Mouse (Mus musculus) gastrocnemius, adult 2 months (tissue): ENCODE measurements around the gene Farp1. TPM values are rescaled to one million over a fixed set of nuclear protein-coding genes. Genes with fewer than 3 reads are reported as not detected.

Source experiments
- DNase-seq: peaks from one replicate; pipeline ENCODE4 v3.0.0; 2022
- H3K27ac ChIP-seq: fragments of 200-600 bp; 2 replicates; pipeline ENCODE4 v1.8.1; 2022; ENCODE audit warnings: mild to moderate bottlenecking
- H3K4me3 ChIP-seq: fragments of 200-600 bp; 2 replicates; pipeline ENCODE4 v1.8.1; 2022; ENCODE audit warnings: mild to moderate bottlenecking, moderate library complexity
- CTCF ChIP-seq: fragments of 200-600 bp; IDR thresholded peaks from 2 replicates; pipeline ENCODE4 v1.8.1; 2022; ENCODE audit warnings: antibody characterized with exemption, mild to moderate bottlenecking, moderate library complexity
- intact Hi-C: fragments of 180-260 bp; cut with DNase I; formaldehyde crosslinking; loops from one replicate; pipeline ENCODE4 v1.15.1; 2025
- total RNA-seq, 2 experiments: library from RNA; stranded (reverse); gene quantifications; 2 replicates each; pipeline ENCODE4 v1.2.3; 2021

Farp1 gene
- total RNA-seq, 2 experiments from 2014 or later, result 5.7 to 6.2 TPM

DNA sequence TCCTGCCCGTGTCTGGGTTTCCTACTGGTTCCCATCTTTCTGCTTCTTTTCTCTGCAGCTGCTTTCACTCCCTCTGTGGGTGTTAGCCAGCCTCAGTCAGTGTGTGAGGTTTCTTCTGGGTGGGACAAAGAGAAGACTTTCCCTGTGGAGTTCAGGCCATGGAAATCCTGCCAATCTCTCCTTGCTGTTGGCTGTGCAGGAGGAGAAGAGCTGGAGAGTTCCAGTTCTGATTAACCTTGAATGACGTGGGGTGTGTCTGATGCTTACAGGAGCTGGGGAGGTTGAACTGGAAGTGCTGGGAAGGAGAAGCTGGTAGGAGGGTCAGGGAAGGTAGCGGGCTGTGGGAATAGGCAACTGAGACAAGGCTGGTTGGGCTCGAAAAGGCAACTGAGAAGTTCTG is 26.7 kb downstream of the Farp1 start:
- intact Hi-C loops, result no loop called here
- TF ChIP-seq CTCF, result no peak
- peak overlapping the region; percentile 32; the same call in 1 of the 2 replicates for H3K27ac ChIP-seq

DNA sequence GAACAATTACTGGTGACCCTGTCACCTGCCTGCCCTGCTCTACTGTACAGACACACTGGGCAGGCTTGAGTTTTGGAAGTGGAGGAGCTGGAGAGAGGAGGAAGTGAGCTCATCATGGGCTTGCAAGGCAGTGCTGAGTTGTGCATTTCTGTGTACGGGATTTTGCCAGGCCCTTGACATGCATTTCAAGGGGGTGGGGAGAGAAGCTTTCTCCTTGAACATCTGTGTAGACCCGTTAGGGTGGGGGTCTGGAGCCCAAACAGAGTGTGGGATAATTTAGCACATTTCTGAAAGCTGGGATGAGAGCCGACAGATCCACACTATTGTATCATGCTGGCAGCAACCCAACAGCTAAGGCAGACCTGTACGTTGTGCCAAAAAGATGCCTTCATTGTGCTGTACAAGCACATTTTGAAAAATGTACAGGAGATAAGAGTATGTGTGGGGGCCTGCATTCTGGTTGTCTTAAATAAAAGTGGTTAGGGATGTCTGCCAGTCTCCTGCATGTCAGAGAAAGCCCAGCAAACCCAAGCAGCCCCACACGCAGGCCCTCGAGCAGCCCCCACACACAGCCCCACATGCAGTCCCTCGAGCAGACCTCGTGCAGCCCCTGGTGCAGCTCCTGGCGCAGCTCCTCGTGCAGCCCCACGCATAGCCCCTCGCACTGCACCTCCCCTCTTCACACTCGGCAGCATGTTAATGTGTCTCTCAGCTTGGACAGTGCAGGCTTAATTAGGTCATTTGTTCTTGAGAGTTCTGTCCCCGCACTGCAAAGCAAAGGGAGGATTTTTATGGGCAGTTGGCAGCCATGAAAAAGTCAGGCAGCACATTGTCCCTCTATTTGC is 27.5 kb downstream of the Farp1 start:
- Histone ChIP-seq H3K4me3 (peak overlapping the region; percentile 18), H3K27ac (peak overlapping the region; percentile 32; the same call in 1 of the 2 replicates)
- no peak for TF ChIP-seq CTCF
- intact Hi-C loops, result no loop called here
- no peak for DNase-seq

More for the DNA sequence above, 26.7 kb downstream of the Farp1 start:
- peak; percentile 57 for DNase-seq
- peak overlapping the region; percentile 18 for H3K4me3 ChIP-seq

DNA sequence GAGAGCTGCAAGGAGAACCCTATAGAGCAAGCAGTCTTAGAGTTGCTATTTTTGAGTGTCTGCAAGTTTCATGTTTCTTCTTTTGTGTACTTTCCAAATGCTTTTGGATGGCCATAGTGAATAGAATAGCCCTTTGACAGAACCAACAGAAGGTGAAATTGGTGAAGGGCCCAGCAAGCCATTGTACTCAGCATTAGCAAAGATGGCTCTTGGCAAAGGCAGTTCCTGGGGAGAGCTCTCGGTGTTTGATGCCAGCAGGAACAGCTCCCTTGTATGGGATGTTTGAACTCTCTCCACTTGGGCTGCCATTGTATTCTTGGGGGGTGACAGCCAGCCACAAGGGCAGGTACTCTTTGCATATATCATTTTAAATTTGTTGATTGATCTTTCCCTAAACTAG is 29.7 kb downstream of the Farp1 start:
- intact Hi-C loops, result no loop called here
- no peak for TF ChIP-seq CTCF
- Histone ChIP-seq H3K4me3 (no peak overlapping the region), H3K27ac (no peak overlapping the region)
- DNase-seq, result no peak

DNA sequence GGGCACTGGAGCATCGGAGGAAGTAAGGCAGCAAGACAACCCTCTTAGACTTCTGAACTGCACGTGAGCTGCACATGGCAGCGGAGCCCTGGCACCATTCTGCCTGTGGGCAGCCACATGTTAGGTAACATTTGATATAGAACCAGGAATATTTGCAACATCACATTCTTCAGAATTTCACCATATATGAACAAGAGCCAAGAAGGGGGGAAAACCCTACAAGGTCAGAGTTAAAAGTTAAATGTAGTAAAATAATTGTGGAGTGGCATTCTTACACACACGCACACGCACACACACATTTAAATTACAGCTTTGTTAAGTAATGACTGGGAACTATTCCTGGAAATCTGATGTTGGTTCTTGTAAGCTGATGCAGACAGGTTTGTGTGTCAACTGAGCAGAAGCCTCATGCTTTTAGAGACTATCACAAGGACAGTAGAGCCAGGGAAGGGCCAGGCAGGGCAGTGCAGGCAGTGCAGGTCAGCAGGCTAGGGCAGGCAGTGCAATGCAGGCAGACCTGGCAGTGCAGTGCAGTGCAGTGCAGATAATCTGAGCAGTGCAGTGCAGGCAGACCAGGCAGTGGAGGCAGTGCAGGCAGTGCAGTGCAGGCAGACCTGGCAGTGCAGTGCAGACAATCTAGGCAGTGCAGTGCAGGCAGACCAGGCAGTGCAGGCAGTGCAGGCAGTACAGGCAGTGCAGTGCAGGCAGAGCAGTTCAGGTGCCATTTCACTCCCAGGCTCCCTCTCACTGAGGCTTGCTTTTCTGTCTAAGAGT is 38.3 kb downstream of the Farp1 start:
- Histone ChIP-seq H3K27ac (no peak overlapping the region), H3K4me3 (no peak overlapping the region)
- no peak for TF ChIP-seq CTCF
- intact Hi-C loops, result no loop called here
- no peak for DNase-seq

DNA sequence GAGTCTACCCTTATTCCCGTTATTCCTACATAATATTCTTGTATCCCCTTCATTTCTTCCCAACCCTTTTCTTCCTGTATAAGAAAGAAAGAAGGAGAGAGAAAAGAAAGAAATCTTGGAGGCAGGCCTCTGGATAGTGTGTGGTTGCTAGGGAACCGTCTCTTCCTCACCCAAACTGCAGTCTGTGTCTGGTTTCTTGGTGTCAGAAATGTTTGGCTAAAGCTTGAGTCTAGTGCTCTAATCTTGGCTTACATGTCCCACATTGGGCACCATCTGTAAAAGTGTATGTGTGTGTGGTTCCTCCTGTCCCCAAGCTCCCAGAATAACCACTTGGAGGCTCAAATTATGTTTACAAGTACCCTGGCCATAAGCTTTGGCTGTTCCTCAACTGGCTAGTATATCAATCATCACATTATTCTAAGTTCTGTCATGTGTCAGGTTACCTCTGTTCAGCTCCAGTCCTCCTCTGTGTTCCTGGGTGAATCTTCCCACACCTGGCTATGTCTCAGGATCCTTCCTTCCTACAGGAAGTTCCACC is 39.3 kb downstream of the Farp1 start:
- intact Hi-C loops, result no loop called here
- no peak for TF ChIP-seq CTCF
- no peak for DNase-seq

DNA sequence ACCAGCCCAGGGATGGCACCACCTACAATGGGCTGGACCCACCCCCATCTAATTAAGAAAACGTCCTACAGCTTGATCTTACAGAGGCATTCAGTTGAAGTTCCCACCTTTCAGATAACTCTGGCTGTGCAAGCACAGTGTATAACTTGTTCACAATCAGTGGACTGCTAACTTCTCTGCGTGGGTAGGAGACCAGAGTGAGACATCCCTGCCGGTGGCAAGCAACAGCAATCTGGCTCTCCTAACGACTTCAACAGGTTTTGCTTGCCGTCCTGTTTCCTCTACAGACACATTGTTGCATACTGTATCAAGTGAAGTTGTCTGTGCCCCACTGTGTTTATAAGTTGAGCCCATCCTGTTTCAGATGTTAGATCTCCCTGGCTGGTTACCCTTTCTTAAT is 45.7 kb downstream of the Farp1 start:
- TF ChIP-seq CTCF, result no peak
- DNase-seq, result no peak
- H3K4me3 ChIP-seq, result no peak overlapping the region
- intact Hi-C loops, result no loop called here
- H3K27ac ChIP-seq, result no peak overlapping the region

More for the DNA sequence above, 39.3 kb downstream of the Farp1 start:
- H3K4me3 ChIP-seq, result no peak overlapping the region
- H3K27ac ChIP-seq, result no peak overlapping the region

DNA sequence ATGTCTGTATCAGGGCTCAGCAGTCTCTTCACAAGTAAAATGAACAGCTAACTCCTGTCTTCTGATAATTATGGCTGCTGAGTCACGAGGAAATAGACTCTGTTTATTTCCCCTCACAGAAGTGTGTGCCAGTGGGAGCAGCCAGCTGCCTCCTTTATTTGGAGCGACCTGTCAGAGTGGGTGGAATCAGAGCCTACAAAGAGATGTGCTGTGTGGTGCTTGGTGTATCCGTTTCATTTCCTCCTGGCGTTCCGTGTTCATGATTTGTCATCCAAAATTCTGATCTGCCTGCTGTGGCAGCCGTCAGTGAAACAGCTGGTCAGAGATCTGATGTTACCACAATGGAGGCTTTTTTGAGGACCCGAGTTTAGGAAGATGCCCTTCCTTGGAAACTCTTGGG is 47.3 kb downstream of the Farp1 start:
- Histone ChIP-seq H3K4me3 (peak overlapping the region; percentile 40), H3K27ac (peak overlapping the region; percentile 78)
- TF ChIP-seq CTCF, result no peak
- intact Hi-C loops, result no loop called here
- peak; percentile 77 for DNase-seq

DNA sequence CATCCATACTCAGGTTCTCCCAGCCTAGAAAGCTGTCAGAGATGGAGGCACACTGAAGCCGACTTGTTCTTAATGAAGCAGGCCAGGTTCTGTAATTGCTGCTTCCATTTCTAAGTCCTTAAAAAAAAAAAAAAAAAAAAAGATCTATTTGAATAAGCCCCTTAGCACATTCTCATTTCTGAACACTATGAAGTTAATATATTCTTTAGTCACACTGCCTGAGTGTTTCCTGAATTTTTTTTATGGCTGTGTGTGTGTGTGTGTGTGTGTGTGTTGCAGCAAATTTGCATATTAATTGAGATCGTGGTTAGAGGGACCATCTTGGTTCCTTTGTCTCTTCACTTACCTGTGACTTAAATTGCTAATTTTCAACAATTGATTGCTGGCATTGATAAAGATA is 47.8 kb downstream of the Farp1 start:
- Histone ChIP-seq H3K27ac (peak overlapping the region; percentile 78), H3K4me3 (peak overlapping the region; percentile 40)
- no peak for DNase-seq
- intact Hi-C loops, result no loop called here
- TF ChIP-seq CTCF, result no peak

DNA sequence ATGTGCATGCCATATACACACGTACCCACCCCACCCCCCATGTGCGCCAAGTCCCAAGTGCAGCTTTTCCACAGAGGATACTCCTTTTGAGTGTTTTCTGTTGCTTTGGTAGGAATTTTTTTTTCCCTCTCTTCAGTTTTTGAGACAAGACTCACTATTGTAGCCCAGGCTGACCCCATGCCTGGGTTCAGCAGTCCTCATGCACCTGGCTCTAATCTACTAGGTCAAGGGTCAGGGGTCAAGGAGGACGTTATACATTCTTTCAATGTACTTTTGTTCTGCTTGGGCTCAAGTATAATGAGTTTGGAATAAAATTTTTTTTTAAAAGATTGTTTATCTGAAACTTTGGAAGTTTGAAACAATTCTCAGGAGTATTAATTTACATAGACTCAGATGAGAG is 48.4 kb downstream of the Farp1 start:
- DNase-seq, result no peak
- Histone ChIP-seq H3K27ac (no peak overlapping the region), H3K4me3 (no peak overlapping the region)
- intact Hi-C loops, result no loop called here
- no peak for TF ChIP-seq CTCF

DNA sequence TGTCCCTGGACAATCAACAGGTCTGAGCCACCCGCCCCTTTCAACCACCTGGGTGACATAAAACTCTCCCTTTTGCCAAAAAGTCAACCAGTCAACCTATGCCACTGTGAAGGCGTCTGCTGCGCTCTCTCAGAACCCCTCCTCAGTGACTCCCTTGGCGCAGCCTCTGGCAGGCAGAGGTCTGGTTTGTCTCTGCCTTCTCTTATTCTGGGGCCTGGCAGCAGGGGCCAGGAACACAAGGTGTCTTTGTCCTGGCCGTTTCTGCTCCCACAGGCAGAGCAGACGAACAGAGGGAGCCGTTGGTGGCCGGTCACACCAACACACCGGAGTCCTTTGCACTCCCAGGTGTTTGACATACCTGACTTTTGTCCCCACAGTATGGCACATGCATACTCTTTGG is 57.5 kb downstream of the Farp1 start:
- Histone ChIP-seq H3K4me3 (no peak overlapping the region), H3K27ac (no peak overlapping the region)
- TF ChIP-seq CTCF, result no peak
- DNase-seq, result no peak
- intact Hi-C loops, result no loop called here

DNA sequence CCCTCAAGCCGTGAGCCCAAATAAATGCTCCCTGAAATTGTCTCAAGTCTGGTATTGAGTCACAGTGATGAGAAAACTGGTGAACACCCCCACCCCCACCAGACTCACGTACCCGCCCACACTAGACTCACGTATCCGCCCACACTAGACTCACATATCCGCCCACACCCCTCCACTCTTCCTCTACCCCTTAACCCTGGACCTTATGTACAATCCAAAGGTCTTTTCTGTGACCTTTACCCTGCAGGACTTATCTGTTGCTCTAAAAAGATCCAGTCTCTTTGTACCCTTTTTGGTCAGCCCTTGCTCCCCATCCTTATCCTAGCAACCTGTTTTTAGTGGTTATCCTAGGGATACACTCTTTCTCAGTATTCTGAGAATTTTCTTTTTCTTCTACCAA is 58.9 kb downstream of the Farp1 start:
- no peak for TF ChIP-seq CTCF
- DNase-seq, result no peak
- Histone ChIP-seq H3K4me3 (no peak overlapping the region), H3K27ac (no peak overlapping the region)
- intact Hi-C loops, result no loop called here

DNA sequence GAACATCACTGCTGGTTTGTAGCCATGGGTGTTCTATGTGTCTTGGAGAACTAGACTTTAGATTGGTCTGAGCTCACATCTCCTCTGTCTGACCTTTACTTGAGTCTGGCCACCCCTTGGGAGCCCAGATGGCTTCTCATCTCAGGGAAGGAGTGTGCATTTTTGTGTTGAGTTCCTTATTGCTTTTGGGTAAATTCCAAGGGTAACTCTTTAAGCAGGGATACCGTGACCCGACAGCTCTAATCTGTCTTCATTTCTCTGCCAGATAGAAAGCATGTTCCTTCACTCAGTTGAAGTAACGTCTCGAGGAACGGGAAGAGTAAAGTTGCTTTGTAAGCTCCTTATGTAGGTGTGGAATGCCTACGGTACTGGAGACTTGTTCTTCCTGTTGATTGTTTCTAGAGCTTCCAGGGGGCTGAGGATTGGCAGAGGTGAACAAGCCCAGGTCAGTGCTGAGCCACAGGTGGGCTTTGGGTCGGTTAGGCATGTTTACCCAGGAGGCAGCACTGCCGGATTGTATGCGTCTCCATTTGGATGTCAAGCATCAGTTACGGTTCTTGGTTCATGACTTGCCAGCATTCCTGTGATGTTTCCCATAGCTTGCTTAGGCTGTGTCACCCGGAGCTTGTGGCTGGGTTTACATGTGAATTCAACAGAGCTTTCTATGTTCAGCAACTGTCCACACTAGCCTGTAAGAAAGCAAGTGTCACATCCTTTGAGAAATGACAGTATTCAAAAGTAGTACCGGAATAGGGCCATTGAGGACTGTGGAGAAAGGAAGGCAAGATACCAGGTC is 62.8 kb downstream of the Farp1 start:
- Histone ChIP-seq H3K27ac (no peak overlapping the region), H3K4me3 (no peak overlapping the region)
- TF ChIP-seq CTCF, result no peak
- no peak for DNase-seq
- intact Hi-C loops, result no loop called here

DNA sequence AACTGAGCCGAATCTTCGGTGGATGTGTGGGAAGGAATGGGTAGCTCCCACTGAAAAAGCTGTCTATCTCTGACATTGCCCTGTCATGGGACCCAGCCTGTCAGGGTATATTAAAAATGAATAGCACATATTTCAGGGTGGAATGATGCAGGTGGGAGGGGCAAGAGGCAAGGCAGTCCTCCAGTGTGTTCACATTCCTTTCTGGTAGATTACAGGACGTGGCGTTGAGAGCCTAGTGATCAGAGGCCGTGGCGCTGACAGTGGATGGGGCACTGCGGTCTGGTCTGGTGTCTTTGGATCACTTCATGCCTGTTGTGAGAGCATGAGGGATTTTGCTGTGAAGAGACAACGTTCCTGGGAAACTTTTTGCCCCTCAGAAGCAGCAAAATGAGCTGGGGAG is 64.1 kb downstream of the Farp1 start:
- Histone ChIP-seq H3K4me3 (no peak overlapping the region), H3K27ac (no peak overlapping the region)
- intact Hi-C loops, result no loop called here
- no peak for TF ChIP-seq CTCF
- no peak for DNase-seq
